Mouse (Mus musculus): ENCODE measurements around the gene Fbxo22. TPM values are rescaled to one million over a fixed set of nuclear protein-coding genes. Genes with fewer than 3 reads are reported as not detected.
"Not testable (repeated sequence)": the region's sequence is repeated elsewhere in the genome, so short reads cannot be mapped to it uniquely, and the experiment has no call there.

The Fbxo22 gene
- polyA plus RNA-seq, 1 experiment = 22.1 TPM

DNA sequence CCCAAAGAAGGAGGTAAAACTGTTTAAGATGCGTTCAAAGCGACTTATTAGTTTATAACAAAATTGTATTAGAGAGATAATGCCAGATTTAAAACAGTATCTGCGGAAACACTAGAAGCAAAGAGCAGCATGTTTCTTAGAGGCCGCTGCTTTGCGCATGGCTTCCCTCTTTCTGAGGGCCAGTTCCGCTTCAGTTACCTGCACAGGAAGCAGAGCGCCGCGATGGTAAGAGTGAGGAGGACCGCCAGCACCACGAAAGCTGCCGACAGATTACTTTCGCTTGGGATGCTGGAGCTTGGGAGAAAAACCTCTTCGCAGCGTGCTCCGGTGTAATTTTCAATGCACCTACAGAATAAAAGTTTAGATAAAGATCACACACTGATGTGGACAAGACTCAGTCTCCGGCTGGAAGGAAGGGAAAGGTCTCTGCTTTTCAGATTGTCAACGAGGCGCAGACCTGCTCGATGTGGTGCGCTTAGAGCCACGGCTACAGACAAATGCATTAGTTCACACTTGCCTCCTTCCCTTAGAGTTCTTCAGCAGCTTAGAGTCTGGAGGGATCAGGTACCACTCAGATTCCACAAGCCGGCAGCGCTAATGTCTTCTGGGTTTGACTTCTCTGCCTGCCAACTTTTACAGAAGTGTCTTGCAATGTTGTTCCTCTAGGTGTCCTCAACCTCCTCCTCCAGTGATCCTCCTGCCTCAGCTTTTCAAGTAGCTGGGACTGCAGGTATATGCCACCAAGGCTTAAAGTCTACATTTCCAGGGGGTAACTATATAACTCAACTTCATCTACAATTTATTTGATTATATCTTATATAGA is 33.3 kb downstream of the Fbxo22 start:
- H3K4me3 ChIP-seq = no peak overlapping the region
- no peaks in the 10 kb centered on the region for H3K79me2 ChIP-seq (ENCODE audit: control insufficient read depth, insufficient read depth)
- H3K4me2 ChIP-seq (ENCODE audit: low read depth) = no peak overlapping the region
- no peaks in the 10 kb centered on the region for H3K36me3 ChIP-seq (ENCODE audit: control insufficient read depth, insufficient read depth)
- peaks cover 24% of the 10 kb centered on the region for H3K27me3 ChIP-seq (ENCODE audit: control insufficient read depth, insufficient read depth, insufficient read length)
- H3ac ChIP-seq (ENCODE audit: control insufficient read depth, insufficient read length) = no peak overlapping the region
- no peak for TF ChIP-seq REST (IDR thresholded peaks at IDR 0.05; ENCODE audit: insufficient read depth, insufficient read length)

DNA sequence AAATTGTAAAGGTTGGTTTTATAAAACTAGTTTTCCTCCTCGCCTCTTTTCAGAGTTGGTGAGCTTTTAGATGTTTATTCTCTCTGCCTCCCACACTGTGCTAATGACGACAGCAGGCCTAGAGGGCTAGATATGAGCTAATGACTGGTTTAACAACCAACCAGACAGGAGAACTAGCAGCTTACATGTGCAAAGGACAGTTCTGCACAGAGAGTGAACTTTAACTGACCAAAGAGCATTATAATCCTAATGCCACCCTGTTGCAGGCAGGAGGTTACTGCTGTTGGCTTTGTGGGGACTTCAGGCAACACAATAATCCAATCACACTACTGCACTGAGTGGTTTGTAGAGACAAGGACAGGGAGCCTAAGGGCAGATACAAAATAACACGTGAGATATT is 34.6 kb downstream of the Fbxo22 start:
- TF ChIP-seq CEBPB (IDR thresholded peaks at IDR 0.05; ENCODE audit: insufficient read depth, poor library complexity, severe bottlenecking) = no peak
- TF ChIP-seq TCF3 (IDR thresholded peaks at IDR 0.05; ENCODE audit: insufficient read length, low read depth) = no peak
- TF ChIP-seq MAX (IDR thresholded peaks at IDR 0.05; ENCODE audit: low read depth) = no peak
- no peak for TF ChIP-seq POLR2AphosphoS2 (IDR thresholded peaks at IDR 0.05; ENCODE audit: insufficient read length, low read depth)
- TF ChIP-seq E2F4 (IDR thresholded peaks at IDR 0.05; ENCODE audit: insufficient read depth) = no peak
- no peak for TF ChIP-seq TCF12 (IDR thresholded peaks at IDR 0.05; ENCODE audit: insufficient read depth, poor library complexity, severe bottlenecking)
- TF ChIP-seq USF1 (IDR thresholded peaks at IDR 0.05; ENCODE audit: low read depth) = no peak
- no peak for TF ChIP-seq SRF (IDR thresholded peaks at IDR 0.05; ENCODE audit: control insufficient read depth, insufficient read length, low read depth)
- no peak for TF ChIP-seq POLR2A (IDR thresholded peaks at IDR 0.05; ENCODE audit: insufficient read length, low read depth)
- no peak for TF ChIP-seq MYOG (IDR thresholded peaks at IDR 0.05; ENCODE audit: control insufficient read depth in 1 of 3, insufficient read depth in 1 of 3, insufficient read length in 2 of 3, low read depth in 2 of 3)
- no peaks in the 10 kb centered on the region for H3K79me2 ChIP-seq (ENCODE audit: control insufficient read depth, insufficient read depth)
- no peak overlapping the region for H3K4me2 ChIP-seq (ENCODE audit: low read depth)
- H3K4me3 ChIP-seq = no peak overlapping the region
- H3K27me3 ChIP-seq (ENCODE audit: control insufficient read depth, insufficient read depth, insufficient read length) = peaks cover 24% of the 10 kb centered on the region
- no peaks in the 10 kb centered on the region for H3K36me3 ChIP-seq (ENCODE audit: control insufficient read depth, insufficient read depth)
- no peak overlapping the region for H3ac ChIP-seq (ENCODE audit: control insufficient read depth, insufficient read length)

- Histone ChIP-seq H3K36me3 (ENCODE audit: control insufficient read depth, insufficient read depth) (no peaks in the 10 kb centered on the region), H3K79me2 (ENCODE audit: control insufficient read depth, insufficient read depth) (no peaks in the 10 kb centered on the region), H3ac (ENCODE audit: control insufficient read depth, insufficient read length) (no peak overlapping the region), H3K27me3 (ENCODE audit: control insufficient read depth, insufficient read depth, insufficient read length) (peaks cover 19% of the 10 kb centered on the region), H3K4me3 (no peak overlapping the region), H3K4me2 (ENCODE audit: low read depth) (no peak overlapping the region)
- TF ChIP-seq TCF3 (IDR thresholded peaks at IDR 0.05; ENCODE audit: insufficient read length, low read depth) = no peak
- TF ChIP-seq REST (IDR thresholded peaks at IDR 0.05; ENCODE audit: insufficient read depth, insufficient read length) = no peak
- no peak for TF ChIP-seq TCF12 (IDR thresholded peaks at IDR 0.05; ENCODE audit: insufficient read depth, poor library complexity, severe bottlenecking)
- TF ChIP-seq MYOG (IDR thresholded peaks at IDR 0.05; ENCODE audit: control insufficient read depth in 1 of 3, insufficient read depth in 1 of 3, insufficient read length in 2 of 3, low read depth in 2 of 3) = no peak
- no peak for TF ChIP-seq CEBPB (IDR thresholded peaks at IDR 0.05; ENCODE audit: insufficient read depth, poor library complexity, severe bottlenecking)
- TF ChIP-seq POLR2AphosphoS2 (IDR thresholded peaks at IDR 0.05; ENCODE audit: insufficient read length, low read depth) = no peak
- no peak for TF ChIP-seq USF1 (IDR thresholded peaks at IDR 0.05; ENCODE audit: low read depth)
- no peak for TF ChIP-seq E2F4 (IDR thresholded peaks at IDR 0.05; ENCODE audit: insufficient read depth)
- no peak for TF ChIP-seq MYOD1 (IDR thresholded peaks at IDR 0.05; ENCODE audit: control insufficient read depth in 1 of 3, insufficient read length in 2 of 3, low read depth in 2 of 3)
- TF ChIP-seq POLR2A (IDR thresholded peaks at IDR 0.05; ENCODE audit: insufficient read length, low read depth) = no peak
- no peak for TF ChIP-seq SRF (IDR thresholded peaks at IDR 0.05; ENCODE audit: control insufficient read depth, insufficient read length, low read depth)
- TF ChIP-seq MAX (IDR thresholded peaks at IDR 0.05; ENCODE audit: low read depth) = no peak
These were observed 35.4 kb downstream of the Fbxo22 start for GRCm38 (mm10) chr9:55244079-55244478.

- H3K4me3 ChIP-seq; H3ac ChIP-seq (ENCODE audit: control insufficient read depth, insufficient read length); H3K36me3 ChIP-seq (ENCODE audit: control insufficient read depth, insufficient read depth); H3K79me2 ChIP-seq (ENCODE audit: control insufficient read depth, insufficient read depth); H3K4me2 ChIP-seq (ENCODE audit: low read depth): not testable (repeated sequence)
- peaks cover 19% of the 10 kb centered on the region for H3K27me3 ChIP-seq (ENCODE audit: control insufficient read depth, insufficient read depth, insufficient read length)
These were observed 36.5 kb downstream of the Fbxo22 start for GRCm38 (mm10) chr9:55245057-55245750.

GRCm38 (mm10) chr9:55246440-55246839 is 37.7 kb downstream of the Fbxo22 start:
- Histone ChIP-seq H3K79me2 (ENCODE audit: control insufficient read depth, insufficient read depth) (no peaks in the 10 kb centered on the region), H3K27me3 (ENCODE audit: control insufficient read depth, insufficient read depth, insufficient read length) (peaks cover 13% of the 10 kb centered on the region), H3ac (ENCODE audit: control insufficient read depth, insufficient read length) (no peak overlapping the region), H3K4me3 (no peak overlapping the region), H3K36me3 (ENCODE audit: control insufficient read depth, insufficient read depth) (no peaks in the 10 kb centered on the region), H3K4me2 (ENCODE audit: low read depth) (no peak overlapping the region)
- no peak for TF ChIP-seq TCF12 (IDR thresholded peaks at IDR 0.05; ENCODE audit: insufficient read depth, poor library complexity, severe bottlenecking)

All from myocyte (in vitro differentiated cells).